Mouse (Mus musculus) kidney, postnatal 14 days (tissue): ENCODE measurements around the gene Slc36a2.

ENCODE experiments used
- DNase-seq: peaks from one replicate; pipeline ENCODE4 v3.0.0; 2022; ENCODE audit warnings: mixed read lengths

Slc36a2 gene

GRCm38 (mm10) chr11:55184733-55185291 is at the start of gene Slc36a2:
TSS of gene Slc36a2 (minus strand) at chr11:55185077.
- peak; percentile 20 for DNase-seq

- DNase-seq: no peak
These were observed 49.4 kb upstream of the Slc36a2 start for GRCm38 (mm10) chr11:55234288-55234687.

- no peak for DNase-seq
These were observed 46.2 kb upstream of the Slc36a2 start for GRCm38 (mm10) chr11:55231034-55231433.

GRCm38 (mm10) chr11:55221306-55221705 is 36.4 kb upstream of the Slc36a2 start:
- no peak for DNase-seq

GRCm38 (mm10) chr11:55218473-55218872 is 33.6 kb upstream of the Slc36a2 start:
- DNase-seq: peak; percentile 15

GRCm38 (mm10) chr11:55217880-55218279 is 33.0 kb upstream of the Slc36a2 start:
- no peak for DNase-seq

- DNase-seq: peak; percentile 71
These were observed 32.5 kb upstream of the Slc36a2 start for GRCm38 (mm10) chr11:55217418-55217817.

- no peak for DNase-seq
These were observed 32.0 kb upstream of the Slc36a2 start for GRCm38 (mm10) chr11:55216830-55217229.

GRCm38 (mm10) chr11:55216061-55216460 is 31.2 kb upstream of the Slc36a2 start:
- peak; percentile 76 for DNase-seq

- DNase-seq: peak; percentile 18
These were observed 30.1 kb upstream of the Slc36a2 start for GRCm38 (mm10) chr11:55214978-55215377.

GRCm38 (mm10) chr11:55214161-55214560 is 29.3 kb upstream of the Slc36a2 start:
- no peak for DNase-seq

GRCm38 (mm10) chr11:55213518-55213917 is 28.6 kb upstream of the Slc36a2 start:
- no peak for DNase-seq

GRCm38 (mm10) chr11:55209626-55210353 is 24.9 kb upstream of the Slc36a2 start:
- no peak for DNase-seq

GRCm38 (mm10) chr11:55209032-55209431 is 24.2 kb upstream of the Slc36a2 start:
- DNase-seq: no peak

- DNase-seq: peak; percentile 30
These were observed 23.3 kb upstream of the Slc36a2 start for GRCm38 (mm10) chr11:55208001-55208690.

- peak; percentile 35 for DNase-seq
These were observed 19.7 kb upstream of the Slc36a2 start for GRCm38 (mm10) chr11:55204602-55205001.

GRCm38 (mm10) chr11:55204159-55204596 is 19.3 kb upstream of the Slc36a2 start, which contains the start of gene Slc36a1:
TSS of gene Slc36a1 (plus strand) at chr11:55204350.
- peak; percentile 96 for DNase-seq

- no peak for DNase-seq
These were observed 13.0 kb upstream of the Slc36a2 start for GRCm38 (mm10) chr11:55197740-55198510.

- no peak for DNase-seq
These were observed 12.2 kb upstream of the Slc36a2 start for GRCm38 (mm10) chr11:55197086-55197485.

- DNase-seq: no peak
These were observed 5.3 kb upstream of the Slc36a2 start for GRCm38 (mm10) chr11:55190216-55190615.

GRCm38 (mm10) chr11:55187777-55188176 is 2.9 kb upstream of the Slc36a2 start:
- DNase-seq: no peak

GRCm38 (mm10) chr11:55187292-55187691 is 2.4 kb upstream of the Slc36a2 start:
- no peak for DNase-seq

GRCm38 (mm10) chr11:55184246-55184645 is 631 bp downstream of the Slc36a2 start:
- no peak for DNase-seq
